Mouse (Mus musculus): ENCODE data around the gene Nphs2. TPM values are rescaled to one million over a fixed set of nuclear protein-coding genes. Genes with fewer than 3 reads are reported as not detected.
"Not testable (repeated sequence)": the region's sequence is repeated elsewhere in the genome, so short reads cannot be mapped to it uniquely, and the experiment has no call there.

The Nphs2 gene
- polyA plus RNA-seq (2012; rRNA removed) = not detected in 2 replicates

- DNase-seq (ENCODE audit: low read depth) = no peak
Measured at GRCm38 (mm10) chr1:156310630-156311029, at the start of gene Nphs2. TSS of gene Nphs2 (plus strand) at chr1:156310727.

- DNase-seq (ENCODE audit: low read depth) = no peak
Measured at GRCm38 (mm10) chr1:156263352-156263751, 47.2 kb upstream of the Nphs2 start.

- DNase-seq (ENCODE audit: low read depth) = no peak
Measured at GRCm38 (mm10) chr1:156263946-156264345, 46.6 kb upstream of the Nphs2 start.

GRCm38 (mm10) chr1:156268546-156268945 is 42.0 kb upstream of the Nphs2 start:
- not testable (repeated sequence) for DNase-seq (ENCODE audit: low read depth)

- DNase-seq (ENCODE audit: low read depth) = no peak
Measured at GRCm38 (mm10) chr1:156270471-156270870, 40.1 kb upstream of the Nphs2 start.

- no peak for DNase-seq (ENCODE audit: low read depth)
Measured at GRCm38 (mm10) chr1:156271654-156272053, 38.9 kb upstream of the Nphs2 start.

GRCm38 (mm10) chr1:156273647-156274046 is 36.9 kb upstream of the Nphs2 start:
- no peak for DNase-seq (ENCODE audit: low read depth)

- DNase-seq (ENCODE audit: low read depth) = no peak
Measured at GRCm38 (mm10) chr1:156280131-156280530, 30.4 kb upstream of the Nphs2 start.

- DNase-seq (ENCODE audit: low read depth) = no peak
Measured at GRCm38 (mm10) chr1:156284207-156284606, 26.3 kb upstream of the Nphs2 start.

GRCm38 (mm10) chr1:156284851-156285540 is 25.5 kb upstream of the Nphs2 start:
- DNase-seq (ENCODE audit: low read depth) = peak; percentile 94

GRCm38 (mm10) chr1:156285541-156285896 is 25.0 kb upstream of the Nphs2 start:
- no peak for DNase-seq (ENCODE audit: low read depth)

GRCm38 (mm10) chr1:156288556-156289221 is 21.8 kb upstream of the Nphs2 start:
- no peak for DNase-seq (ENCODE audit: low read depth)

GRCm38 (mm10) chr1:156289222-156289587 is 21.3 kb upstream of the Nphs2 start:
- not testable (repeated sequence) for DNase-seq (ENCODE audit: low read depth)

- DNase-seq (ENCODE audit: low read depth) = no peak
Measured at GRCm38 (mm10) chr1:156290016-156290415, 20.5 kb upstream of the Nphs2 start.

- no peak for DNase-seq (ENCODE audit: low read depth)
Measured at GRCm38 (mm10) chr1:156302911-156303749, 7.4 kb upstream of the Nphs2 start, which contains the start of gene Tdrd5. TSS of gene Tdrd5 (minus strand) at chr1:156303664.

- no peak for DNase-seq (ENCODE audit: low read depth)
Measured at GRCm38 (mm10) chr1:156308595-156308994, 1.9 kb upstream of the Nphs2 start.

- no peak for DNase-seq (ENCODE audit: low read depth)
Measured at GRCm38 (mm10) chr1:156323126-156323525, 12.6 kb downstream of the Nphs2 start.

- DNase-seq (ENCODE audit: low read depth) = no peak
Measured at GRCm38 (mm10) chr1:156340847-156341246, 30.3 kb downstream of the Nphs2 start.

GRCm38 (mm10) chr1:156344433-156344832 is 33.9 kb downstream of the Nphs2 start:
- no peak for DNase-seq (ENCODE audit: low read depth)

GRCm38 (mm10) chr1:156345633-156346032 is 35.1 kb downstream of the Nphs2 start:
- DNase-seq (ENCODE audit: low read depth) = no peak

GRCm38 (mm10) chr1:156349031-156349430 is 38.5 kb downstream of the Nphs2 start:
- DNase-seq (ENCODE audit: low read depth) = no peak

- no peak for DNase-seq (ENCODE audit: low read depth)
Measured at GRCm38 (mm10) chr1:156350441-156350840, 39.9 kb downstream of the Nphs2 start.
